Mouse (Mus musculus): ENCODE measurements at regions not wholly inside any gene's neighbourhood (a gene's known extent, or its start where the extent isn't known, plus 50 kb on each side); places are given as distances from the start of the nearest gene placed in this dataset.

- 88% methylated on average over 2 of the region's 2 CpGs for WGBS (ENCODE audit: insufficient replicate concordance)
- no peak overlapping the region for H3K4me3 ChIP-seq (ENCODE audit: low read depth, low read length)
- no peaks in the 10 kb centered on the region for H3K36me3 ChIP-seq (ENCODE audit: control insufficient read depth, insufficient read depth, low read length)
- H3K27me3 ChIP-seq (ENCODE audit: control insufficient read depth, insufficient read depth, low read length), result no peaks in the 10 kb centered on the region
- H3K4me1 ChIP-seq (ENCODE audit: control insufficient read depth, insufficient read depth, low read length), result no peaks in the 10 kb centered on the region
- H3K4me2 ChIP-seq, result no peak overlapping the region
- H3K9me3 ChIP-seq (replicated peaks; ENCODE audit: control insufficient read depth, low read length), result no peaks in the 10 kb centered on the region
- no peak overlapping the region for H3K27ac ChIP-seq (ENCODE audit: low read depth, low read length)
- ATAC-seq (replicated peaks; ENCODE audit: insufficient number of reproducible peaks, low FRiP score, low TSS enrichment), result no peak
- no peak overlapping the region for H3K9ac ChIP-seq (ENCODE audit: low read depth, low read length)
Measured at GRCm38 (mm10) chr11:41728839-41729238, 271.8 kb downstream of the Gabrg2 start.

GRCm38 (mm10) chr11:41716616-41717015, 284.0 kb downstream of the Gabrg2 start:
- no peak for ATAC-seq (replicated peaks; ENCODE audit: insufficient number of reproducible peaks, low FRiP score, low TSS enrichment)
- no peaks in the 10 kb centered on the region for H3K36me3 ChIP-seq (ENCODE audit: control insufficient read depth, insufficient read depth, low read length)

GRCm38 (mm10) chr11:41690682-41691081, 310.0 kb downstream of the Gabrg2 start:
- no peak for ATAC-seq (replicated peaks; ENCODE audit: insufficient number of reproducible peaks, low FRiP score, low TSS enrichment)
- Histone ChIP-seq H3K9ac (ENCODE audit: low read depth, low read length) (no peak overlapping the region), H3K4me3 (ENCODE audit: low read depth, low read length) (no peak overlapping the region), H3K36me3 (ENCODE audit: control insufficient read depth, insufficient read depth, low read length) (no peaks in the 10 kb centered on the region), H3K27me3 (ENCODE audit: control insufficient read depth, insufficient read depth, low read length) (no peaks in the 10 kb centered on the region), H3K27ac (ENCODE audit: low read depth, low read length) (no peak overlapping the region), H3K4me2 (no peak overlapping the region), H3K4me1 (ENCODE audit: control insufficient read depth, insufficient read depth, low read length) (no peaks in the 10 kb centered on the region), H3K9me3 (replicated peaks; ENCODE audit: control insufficient read depth, low read length) (no peaks in the 10 kb centered on the region)
- WGBS (ENCODE audit: insufficient replicate concordance), result 75% methylated on average over 3 of the region's 3 CpGs

More at GRCm38 (mm10) chr11:41716616-41717015, 284.0 kb downstream of the Gabrg2 start:
- no peak overlapping the region for H3K27ac ChIP-seq (ENCODE audit: low read depth, low read length)
- H3K4me1 ChIP-seq (ENCODE audit: control insufficient read depth, insufficient read depth, low read length), result no peaks in the 10 kb centered on the region
- H3K4me2 ChIP-seq, result no peak overlapping the region
- no peak overlapping the region for H3K4me3 ChIP-seq (ENCODE audit: low read depth, low read length)
- H3K9me3 ChIP-seq (replicated peaks; ENCODE audit: control insufficient read depth, low read length), result no peaks in the 10 kb centered on the region
- no peak overlapping the region for H3K9ac ChIP-seq (ENCODE audit: low read depth, low read length)
- no peaks in the 10 kb centered on the region for H3K27me3 ChIP-seq (ENCODE audit: control insufficient read depth, insufficient read depth, low read length)
- WGBS (ENCODE audit: insufficient replicate concordance), result 60% methylated on average over 1 of the region's 1 CpGs

GRCm38 (mm10) chr11:41682991-41683390, 317.7 kb downstream of the Gabrg2 start:
- Histone ChIP-seq H3K9me3 (replicated peaks; ENCODE audit: control insufficient read depth, low read length) (no peaks in the 10 kb centered on the region), H3K9ac (ENCODE audit: low read depth, low read length) (no peak overlapping the region), H3K4me2 (no peak overlapping the region), H3K27ac (ENCODE audit: low read depth, low read length) (no peak overlapping the region), H3K4me1 (ENCODE audit: control insufficient read depth, insufficient read depth, low read length) (no peaks in the 10 kb centered on the region), H3K27me3 (ENCODE audit: control insufficient read depth, insufficient read depth, low read length) (no peaks in the 10 kb centered on the region), H3K36me3 (ENCODE audit: control insufficient read depth, insufficient read depth, low read length) (no peaks in the 10 kb centered on the region), H3K4me3 (ENCODE audit: low read depth, low read length) (no peak overlapping the region)
- no peak for ATAC-seq (replicated peaks; ENCODE audit: insufficient number of reproducible peaks, low FRiP score, low TSS enrichment)
- 85% methylated on average over 1 of the region's 1 CpGs for WGBS (ENCODE audit: insufficient replicate concordance)

DNA sequence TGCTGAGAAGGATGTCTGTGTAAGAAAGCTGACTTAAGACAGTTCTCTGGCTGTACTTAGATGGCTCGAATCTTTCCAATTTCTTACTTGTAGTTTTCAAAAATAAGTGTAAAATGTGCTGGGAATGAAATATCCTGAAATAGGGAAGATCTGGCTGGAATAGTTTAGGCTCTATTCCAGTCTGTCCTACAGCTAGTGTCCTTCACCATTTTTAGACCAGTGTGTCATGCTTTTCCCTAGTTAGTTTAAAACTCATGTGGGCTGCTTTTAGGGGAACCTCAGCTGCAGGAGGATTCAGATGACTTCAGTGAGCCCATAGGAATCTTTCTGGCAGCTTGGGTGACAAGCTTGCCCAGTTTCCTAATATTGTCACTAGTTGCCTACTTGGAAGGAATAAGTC, 348.1 kb downstream of the Gabrg2 start:
- 65% methylated on average over 1 of the region's 1 CpGs for WGBS (ENCODE audit: insufficient replicate concordance)
- Histone ChIP-seq H3K9ac (ENCODE audit: low read depth, low read length) (no peak overlapping the region), H3K36me3 (ENCODE audit: control insufficient read depth, insufficient read depth, low read length) (no peaks in the 10 kb centered on the region), H3K27ac (ENCODE audit: low read depth, low read length) (no peak overlapping the region), H3K4me1 (ENCODE audit: control insufficient read depth, insufficient read depth, low read length) (no peaks in the 10 kb centered on the region), H3K4me3 (ENCODE audit: low read depth, low read length) (no peak overlapping the region), H3K27me3 (ENCODE audit: control insufficient read depth, insufficient read depth, low read length) (no peaks in the 10 kb centered on the region), H3K4me2 (no peak overlapping the region), H3K9me3 (replicated peaks; ENCODE audit: control insufficient read depth, low read length) (no peaks in the 10 kb centered on the region)
- no peak for ATAC-seq (replicated peaks; ENCODE audit: insufficient number of reproducible peaks, low FRiP score, low TSS enrichment)

GRCm38 (mm10) chr11:41645502-41645891, 355.2 kb downstream of the Gabrg2 start:
- Histone ChIP-seq H3K4me1 (ENCODE audit: control insufficient read depth, insufficient read depth, low read length) (0 out of 2 replicates have a peak, but pooled peaks cover 4% of the 10 kb centered on the region), H3K4me3 (ENCODE audit: low read depth, low read length) (no peak overlapping the region), H3K9me3 (replicated peaks; ENCODE audit: control insufficient read depth, low read length) (no peaks in the 10 kb centered on the region), H3K27me3 (ENCODE audit: control insufficient read depth, insufficient read depth, low read length) (no peaks in the 10 kb centered on the region), H3K9ac (ENCODE audit: low read depth, low read length) (no peak overlapping the region), H3K4me2 (peak overlapping the region; percentile 37), H3K27ac (ENCODE audit: low read depth, low read length) (no peak overlapping the region), H3K36me3 (ENCODE audit: control insufficient read depth, insufficient read depth, low read length) (no peaks in the 10 kb centered on the region)
- 42% methylated on average over 4 of the region's 4 CpGs for WGBS (ENCODE audit: insufficient replicate concordance)
- ATAC-seq (replicated peaks; ENCODE audit: insufficient number of reproducible peaks, low FRiP score, low TSS enrichment), result no peak

DNA sequence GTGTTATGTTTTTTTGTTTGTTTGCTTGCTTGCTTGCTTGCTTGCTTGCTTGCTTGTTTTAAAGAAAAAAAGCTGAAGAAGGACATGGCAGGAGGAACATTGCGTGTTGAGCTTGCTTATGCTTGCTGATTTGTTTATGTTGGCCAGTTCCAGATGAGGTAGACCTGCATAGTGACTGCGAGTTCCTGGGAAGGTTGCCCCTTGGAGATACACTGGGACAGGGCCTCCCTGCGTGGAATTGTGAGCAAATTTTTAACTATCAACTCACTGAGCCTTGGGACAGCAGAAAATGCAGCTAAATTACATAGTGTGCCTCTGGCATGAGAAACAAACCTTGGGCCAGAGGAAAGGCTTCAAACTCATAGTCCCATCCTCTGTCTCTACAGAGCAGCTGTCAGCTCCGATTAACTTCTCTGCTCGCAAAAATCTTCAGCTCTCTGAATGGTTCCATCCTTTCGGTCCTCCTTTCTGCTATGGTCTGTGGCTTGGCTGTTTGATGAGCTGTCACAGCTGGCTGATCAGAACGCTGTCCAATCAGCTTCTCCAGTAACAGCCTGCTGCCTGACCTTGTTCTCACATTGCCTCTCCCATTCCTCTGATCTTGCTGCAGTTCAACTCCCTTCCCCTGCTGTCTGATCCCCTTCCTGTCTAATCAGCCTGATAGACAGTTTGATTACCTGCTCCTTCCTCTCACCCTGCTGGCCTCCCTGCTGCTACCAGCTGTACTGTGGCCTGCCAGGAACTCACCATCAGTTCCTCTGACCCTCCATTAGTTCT, 355.7 kb downstream of the Gabrg2 start:
- peak; percentile 59; the same call in 1 of the 2 replicates for ATAC-seq (replicated peaks; ENCODE audit: insufficient number of reproducible peaks, low FRiP score, low TSS enrichment)
- 26% methylated on average over 7 of the region's 7 CpGs for WGBS (ENCODE audit: insufficient replicate concordance)
- Histone ChIP-seq H3K4me1 (ENCODE audit: control insufficient read depth, insufficient read depth, low read length) (0 out of 2 replicates have a peak, but pooled peaks cover 4% of the 10 kb centered on the region), H3K27ac (ENCODE audit: low read depth, low read length) (no peak overlapping the region), H3K36me3 (ENCODE audit: control insufficient read depth, insufficient read depth, low read length) (no peaks in the 10 kb centered on the region), H3K4me2 (peak overlapping the region; percentile 37), H3K9me3 (replicated peaks; ENCODE audit: control insufficient read depth, low read length) (no peaks in the 10 kb centered on the region), H3K4me3 (ENCODE audit: low read depth, low read length) (no peak overlapping the region), H3K9ac (ENCODE audit: low read depth, low read length) (no peak overlapping the region), H3K27me3 (ENCODE audit: control insufficient read depth, insufficient read depth, low read length) (no peaks in the 10 kb centered on the region)

- no peak overlapping the region for H3K4me2 ChIP-seq
- 84% methylated on average over 3 of the region's 3 CpGs for WGBS (ENCODE audit: insufficient replicate concordance)
- no peak overlapping the region for H3K4me3 ChIP-seq (ENCODE audit: low read depth, low read length)
- no peak overlapping the region for H3K27ac ChIP-seq (ENCODE audit: low read depth, low read length)
- H3K4me1 ChIP-seq (ENCODE audit: control insufficient read depth, insufficient read depth, low read length), result 0 out of 2 replicates have a peak, but pooled peaks cover 4% of the 10 kb centered on the region
- H3K27me3 ChIP-seq (ENCODE audit: control insufficient read depth, insufficient read depth, low read length), result no peaks in the 10 kb centered on the region
- no peak for ATAC-seq (replicated peaks; ENCODE audit: insufficient number of reproducible peaks, low FRiP score, low TSS enrichment)
- no peak overlapping the region for H3K9ac ChIP-seq (ENCODE audit: low read depth, low read length)
- no peaks in the 10 kb centered on the region for H3K36me3 ChIP-seq (ENCODE audit: control insufficient read depth, insufficient read depth, low read length)
- H3K9me3 ChIP-seq (replicated peaks; ENCODE audit: control insufficient read depth, low read length), result no peaks in the 10 kb centered on the region
Measured at GRCm38 (mm10) chr11:41644083-41644482, 356.6 kb downstream of the Gabrg2 start.

- H3K4me3 ChIP-seq (ENCODE audit: low read depth, low read length), result no peak overlapping the region
- H3K27me3 ChIP-seq (ENCODE audit: control insufficient read depth, insufficient read depth, low read length), result no peaks in the 10 kb centered on the region
- no peak overlapping the region for H3K4me2 ChIP-seq
- no peak for ATAC-seq (replicated peaks; ENCODE audit: insufficient number of reproducible peaks, low FRiP score, low TSS enrichment)
- H3K9me3 ChIP-seq (replicated peaks; ENCODE audit: control insufficient read depth, low read length), result no peaks in the 10 kb centered on the region
- 91% methylated on average over 1 of the region's 1 CpGs for whole genome bisulfite sequencing (ENCODE audit: insufficient replicate concordance)
- no peak overlapping the region for H3K27ac ChIP-seq (ENCODE audit: low read depth, low read length)
- H3K9ac ChIP-seq (ENCODE audit: low read depth, low read length), result no peak overlapping the region
- H3K4me1 ChIP-seq (ENCODE audit: control insufficient read depth, insufficient read depth, low read length), result no peaks in the 10 kb centered on the region
- H3K36me3 ChIP-seq (ENCODE audit: control insufficient read depth, insufficient read depth, low read length), result no peaks in the 10 kb centered on the region
Measured at GRCm38 (mm10) chr11:41599006-41599405, 401.7 kb downstream of the Gabrg2 start.

Data from heart, embryonic 11.5 days (tissue).